Mouse (Mus musculus) stomach, postnatal 0 days (tissue): ENCODE data around the gene Git1.

Experiments used
- CTCF ChIP-seq: IDR thresholded peaks from 2 replicates; pipeline ENCODE4 v1.5.1; 2016; ENCODE audit warnings: antibody characterized with exemption, low read depth, mild to moderate bottlenecking, moderate library complexity
- EP300 ChIP-seq: optimal IDR thresholded peaks from 2 replicates; pipeline ENCODE3; 2016; ENCODE audit warnings: antibody characterized with exemption

- TF ChIP-seq EP300, result no peak
- peak; percentile 90 for TF ChIP-seq CTCF
Observed at GRCm38 (mm10) chr11:77501392-77501791, 8.0 kb downstream of the Git1 start.
